Mouse (Mus musculus) kidney, adult 11 months (tissue): ENCODE measurements around the gene Gja5.

Experiments used
- DNase-seq: peaks from one replicate; pipeline ENCODE4 v3.0.0; 2022

The Gja5 gene

GRCm38 (mm10) chr3:96904393-96904792 lies at the start of gene Gja5:
TSS of gene Gja5 (plus strand) at chr3:96904693.
- DNase-seq: no peak

GRCm38 (mm10) chr3:96855833-96856232 lies 48.7 kb upstream of the Gja5 start:
- DNase-seq: no peak

- DNase-seq: no peak
Measured at GRCm38 (mm10) chr3:96860498-96860897, 44.0 kb upstream of the Gja5 start.

GRCm38 (mm10) chr3:96867863-96868262 lies 36.6 kb upstream of the Gja5 start:
- DNase-seq: peak; percentile 1

GRCm38 (mm10) chr3:96868566-96868965 lies 35.9 kb upstream of the Gja5 start:
- no peak for DNase-seq

- no peak for DNase-seq
Measured at GRCm38 (mm10) chr3:96869091-96869490, 35.4 kb upstream of the Gja5 start.

- no peak for DNase-seq
Measured at GRCm38 (mm10) chr3:96870270-96870669, 34.2 kb upstream of the Gja5 start.

- DNase-seq: no peak
Measured at GRCm38 (mm10) chr3:96871070-96871469, 33.4 kb upstream of the Gja5 start.

GRCm38 (mm10) chr3:96872501-96872900 lies 32.0 kb upstream of the Gja5 start:
- DNase-seq: no peak

GRCm38 (mm10) chr3:96874808-96875571 lies 29.5 kb upstream of the Gja5 start:
- peak; percentile 60 for DNase-seq

- peak; percentile 47 for DNase-seq
Measured at GRCm38 (mm10) chr3:96879536-96879935, 25.0 kb upstream of the Gja5 start.

GRCm38 (mm10) chr3:96880385-96880784 lies 24.1 kb upstream of the Gja5 start:
- no peak for DNase-seq

GRCm38 (mm10) chr3:96881557-96881956 lies 22.9 kb upstream of the Gja5 start:
- no peak for DNase-seq

GRCm38 (mm10) chr3:96882061-96882849 lies 22.2 kb upstream of the Gja5 start:
- DNase-seq: no peak

- DNase-seq: no peak
Measured at GRCm38 (mm10) chr3:96883690-96884089, 20.8 kb upstream of the Gja5 start.

GRCm38 (mm10) chr3:96902336-96902999 lies 2.0 kb upstream of the Gja5 start:
- no peak for DNase-seq

GRCm38 (mm10) chr3:96904851-96905541 lies 503 bp downstream of the Gja5 start, which contains the start of gene Gpr89:
TSS of gene Gpr89 (minus strand) at chr3:96905346.
- DNase-seq: peak; percentile 95

GRCm38 (mm10) chr3:96905592-96905991 lies 1.1 kb downstream of the Gja5 start:
- DNase-seq: no peak

GRCm38 (mm10) chr3:96920991-96921390 lies 16.5 kb downstream of the Gja5 start:
- DNase-seq: no peak

- DNase-seq: no peak
Measured at GRCm38 (mm10) chr3:96924631-96925030, 20.1 kb downstream of the Gja5 start.

GRCm38 (mm10) chr3:96925920-96926319 lies 21.4 kb downstream of the Gja5 start, which contains the start of gene Gja8:
TSS of gene Gja8 (minus strand) at chr3:96926020.
- no peak for DNase-seq

GRCm38 (mm10) chr3:96931261-96931681 lies 26.8 kb downstream of the Gja5 start:
- no peak for DNase-seq

GRCm38 (mm10) chr3:96936241-96936640 lies 31.7 kb downstream of the Gja5 start:
- no peak for DNase-seq
